Mouse (Mus musculus): ENCODE measurements around the gene Kmt2a.
A peak's percentile ranks its signal among the peaks of the same experiment; 100 is the strongest.

The Kmt2a gene

GRCm38 (mm10) chr9:44819920-44820827 is 60.9 kb downstream of the Kmt2a start:
- DNase-seq (ENCODE audit: low read depth, low spot score), result no peak

- no peak for DNase-seq (ENCODE audit: low read depth, low spot score)
Measured at GRCm38 (mm10) chr9:44817522-44817921, 63.6 kb downstream of the Kmt2a start.

GRCm38 (mm10) chr9:44814179-44814578 is 66.9 kb downstream of the Kmt2a start:
- no peak for DNase-seq (ENCODE audit: low read depth, low spot score)

- DNase-seq (ENCODE audit: low read depth, low spot score), result no peak
Measured at GRCm38 (mm10) chr9:44810316-44810715, 70.8 kb downstream of the Kmt2a start.

GRCm38 (mm10) chr9:44807778-44808177 is 73.3 kb downstream of the Kmt2a start:
- DNase-seq (ENCODE audit: low read depth, low spot score), result no peak

GRCm38 (mm10) chr9:44807141-44807540 is 74.0 kb downstream of the Kmt2a start:
- no peak for DNase-seq (ENCODE audit: low read depth, low spot score)

GRCm38 (mm10) chr9:44805536-44805935 is 75.6 kb downstream of the Kmt2a start:
- no peak for DNase-seq (ENCODE audit: low read depth, low spot score)

- no peak for DNase-seq (ENCODE audit: low read depth, low spot score)
Measured at GRCm38 (mm10) chr9:44804678-44805077, 76.4 kb downstream of the Kmt2a start.

GRCm38 (mm10) chr9:44802808-44803450 is 78.2 kb downstream of the Kmt2a start, which contains the start of gene Ttc36:
Ttc36 (minus strand) TSS chr9:44803072.
- DNase-seq (ENCODE audit: low read depth, low spot score), result no peak

- DNase-seq (ENCODE audit: low read depth, low spot score), result no peak
Measured at GRCm38 (mm10) chr9:44801669-44802068, 79.4 kb downstream of the Kmt2a start.

- DNase-seq (ENCODE audit: low read depth, low spot score), result no peak
Measured at GRCm38 (mm10) chr9:44799958-44800324, 81.2 kb downstream of the Kmt2a start.

GRCm38 (mm10) chr9:44799102-44799957 is 81.8 kb downstream of the Kmt2a start, which contains the start of gene Tmem25:
Tmem25 (minus strand) TSS chr9:44799307.
- DNase-seq (ENCODE audit: low read depth, low spot score), result peak; percentile 92

GRCm38 (mm10) chr9:44798298-44798697 is 82.8 kb downstream of the Kmt2a start:
- DNase-seq (ENCODE audit: low read depth, low spot score), result no peak

- no peak for DNase-seq (ENCODE audit: low read depth, low spot score)
Measured at GRCm38 (mm10) chr9:44792842-44793241, 88.3 kb downstream of the Kmt2a start.

- peak; percentile 96 for DNase-seq (ENCODE audit: low read depth, low spot score)
Measured at GRCm38 (mm10) chr9:44772750-44773651, 108.1 kb downstream of the Kmt2a start.

- no peak for DNase-seq (ENCODE audit: low read depth, low spot score)
Measured at GRCm38 (mm10) chr9:44772392-44772749, 108.7 kb downstream of the Kmt2a start.

GRCm38 (mm10) chr9:44771376-44771775 is 109.7 kb downstream of the Kmt2a start:
- no peak for DNase-seq (ENCODE audit: low read depth, low spot score)

- peak; percentile 48 for DNase-seq (ENCODE audit: low read depth, low spot score)
Measured at GRCm38 (mm10) chr9:44768029-44768394, 113.1 kb downstream of the Kmt2a start.

- peak; percentile 93 for DNase-seq (ENCODE audit: low read depth, low spot score)
Measured at GRCm38 (mm10) chr9:44767101-44768028, 113.7 kb downstream of the Kmt2a start, which contains the start of the genes Arcn1 and Ift46. Arcn1 (minus strand) TSS chr9:44767845. Ift46 (plus strand) TSS chr9:44767908.

GRCm38 (mm10) chr9:44760873-44761272 is 120.2 kb downstream of the Kmt2a start:
- peak; percentile 54 for DNase-seq (ENCODE audit: low read depth, low spot score)
